Mouse (Mus musculus): ENCODE data around the gene Zmynd8.

GRCm38 (mm10) chr2:165885951-165886320, 12.9 kb downstream of the Zmynd8 start:
- TF ChIP-seq CTCF (IDR thresholded peaks at IDR 0.05; ENCODE audit: control insufficient read depth, insufficient read depth, insufficient read length) (no peak), USF1 (IDR thresholded peaks at IDR 0.05; ENCODE audit: low read depth) (no peak)
